Mouse (Mus musculus) cerebellum, postnatal 10 days (tissue): ENCODE data around the gene Mrpl1.

Experiments
- DNase-seq, 2 experiments: peaks; one replicate each; pipeline ENCODE4 v3.0.0; 2021; ENCODE audit warnings: mixed read lengths in 2 of 2

Mrpl1 gene

DNA sequence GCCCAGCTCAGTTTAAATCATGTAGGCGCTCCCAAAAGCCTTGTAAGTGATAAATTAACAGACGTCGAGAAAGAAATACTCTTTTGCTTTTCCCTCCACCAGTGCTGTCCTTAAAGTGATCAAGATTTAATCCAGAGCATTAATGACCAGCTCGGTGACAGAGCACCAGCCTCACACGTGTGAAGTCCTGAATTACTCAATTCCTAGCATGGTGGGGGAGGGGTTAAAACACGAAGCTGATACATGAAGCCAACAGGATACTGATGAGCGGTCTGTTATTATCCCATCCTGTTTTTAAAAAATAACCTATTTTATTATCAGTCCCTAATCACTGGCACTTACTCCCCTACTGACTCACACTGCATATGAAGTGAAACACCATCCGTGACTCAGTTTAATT lies 102.4 kb downstream of the Mrpl1 start:
- DNase-seq: no peak
